Mouse (Mus musculus): ENCODE data around the gene Iqsec1.

Iqsec1 gene

GRCm38 (mm10) chr6:90889356-90890285, 98.9 kb downstream of the Iqsec1 start:
- no peak for DNase-seq (ENCODE audit: low spot score in 2 of 2)

- no peak for DNase-seq (ENCODE audit: low spot score in 2 of 2)
Observed at GRCm38 (mm10) chr6:90887024-90887775, 101.3 kb downstream of the Iqsec1 start.

- no peak for DNase-seq (ENCODE audit: low spot score in 2 of 2)
Observed at GRCm38 (mm10) chr6:90885626-90886025, 102.9 kb downstream of the Iqsec1 start.

- DNase-seq (ENCODE audit: low spot score in 2 of 2): no peak
Observed at GRCm38 (mm10) chr6:90884631-90885030, 103.9 kb downstream of the Iqsec1 start.

- no peak for DNase-seq (ENCODE audit: low spot score in 2 of 2)
Observed at GRCm38 (mm10) chr6:90880975-90881374, 107.5 kb downstream of the Iqsec1 start.

GRCm38 (mm10) chr6:90880404-90880803, 108.1 kb downstream of the Iqsec1 start:
- DNase-seq (ENCODE audit: low spot score in 2 of 2): peak; percentile 67 to 81

GRCm38 (mm10) chr6:90871581-90871980, 116.9 kb downstream of the Iqsec1 start:
- DNase-seq (ENCODE audit: low spot score in 2 of 2): peak; percentile 70 to 84

- no peak for DNase-seq (ENCODE audit: low spot score in 2 of 2)
Observed at GRCm38 (mm10) chr6:90868033-90868432, 120.5 kb downstream of the Iqsec1 start.

- no peak for DNase-seq (ENCODE audit: low spot score in 2 of 2)
Observed at GRCm38 (mm10) chr6:90861370-90861769, 127.1 kb downstream of the Iqsec1 start.

GRCm38 (mm10) chr6:90857844-90858243, 130.6 kb downstream of the Iqsec1 start:
- DNase-seq (ENCODE audit: low spot score in 2 of 2): no peak

- no peak for DNase-seq (ENCODE audit: low spot score in 2 of 2)
Observed at GRCm38 (mm10) chr6:90852360-90852759, 136.1 kb downstream of the Iqsec1 start.

- peak; percentile 43 to 45 for DNase-seq (ENCODE audit: low spot score in 2 of 2)
Observed at GRCm38 (mm10) chr6:90848068-90848467, 140.4 kb downstream of the Iqsec1 start.

GRCm38 (mm10) chr6:90847523-90847922, 141.0 kb downstream of the Iqsec1 start:
- DNase-seq (ENCODE audit: low spot score in 2 of 2): no peak

- no peak for DNase-seq (ENCODE audit: low spot score in 2 of 2)
Observed at GRCm38 (mm10) chr6:90839972-90840371, 148.5 kb downstream of the Iqsec1 start.

- DNase-seq (ENCODE audit: low spot score in 2 of 2): no peak
Observed at GRCm38 (mm10) chr6:90836749-90837148, 151.7 kb downstream of the Iqsec1 start.

- peak; percentile 78 to 93 for DNase-seq (ENCODE audit: low spot score in 2 of 2)
Observed at GRCm38 (mm10) chr6:90829536-90829935, 158.9 kb downstream of the Iqsec1 start.

- DNase-seq (ENCODE audit: low spot score in 2 of 2): no peak
Observed at GRCm38 (mm10) chr6:90825063-90825462, 163.4 kb downstream of the Iqsec1 start.

GRCm38 (mm10) chr6:90823322-90823721, 165.2 kb downstream of the Iqsec1 start:
- no peak for DNase-seq (ENCODE audit: low spot score in 2 of 2)

- DNase-seq (ENCODE audit: low spot score in 2 of 2): peak; percentile 52 to 66
Observed at GRCm38 (mm10) chr6:90821916-90822602, 166.4 kb downstream of the Iqsec1 start.

GRCm38 (mm10) chr6:90819880-90820279, 168.6 kb downstream of the Iqsec1 start:
- no peak for DNase-seq (ENCODE audit: low spot score in 2 of 2)

GRCm38 (mm10) chr6:90818956-90819355, 169.5 kb downstream of the Iqsec1 start:
- peak; percentile 77 to 82 for DNase-seq (ENCODE audit: low spot score in 2 of 2)

- DNase-seq (ENCODE audit: low spot score in 2 of 2): no peak
Observed at GRCm38 (mm10) chr6:90816551-90816950, 171.9 kb downstream of the Iqsec1 start.

Data from right cerebral cortex, postnatal 10 days (tissue).